Mouse (Mus musculus) lung, adult 2 months (tissue): ENCODE measurements around the gene Phf23.

Source experiments
- CTCF ChIP-seq: fragments of 200-500 bp; IDR thresholded peaks from 2 replicates; pipeline ENCODE4 v1.5.1; 2011; ENCODE audit warnings: mild to moderate bottlenecking, low read length, control low read depth; ENCODE audit not compliant: insufficient read depth
- POLR2A ChIP-seq: fragments of 200-500 bp; IDR thresholded peaks from 2 replicates; pipeline ENCODE4 v1.6.1; 2011; ENCODE audit warnings: low read depth, mild to moderate bottlenecking, control low read depth, low read length, borderline replicate concordance; ENCODE audit errors: extremely low read depth

- TF ChIP-seq CTCF, result no peak
- no peak for TF ChIP-seq POLR2A
Measured at GRCm38 (mm10) chr11:70021264-70022132, 25.9 kb downstream of the Phf23 start.
